Mouse (Mus musculus): ENCODE measurements at regions not wholly inside any gene's neighbourhood (a gene's known extent, or its start where the extent isn't known, plus 50 kb on each side); places are given as distances from the start of the nearest gene placed in this dataset.

DNA sequence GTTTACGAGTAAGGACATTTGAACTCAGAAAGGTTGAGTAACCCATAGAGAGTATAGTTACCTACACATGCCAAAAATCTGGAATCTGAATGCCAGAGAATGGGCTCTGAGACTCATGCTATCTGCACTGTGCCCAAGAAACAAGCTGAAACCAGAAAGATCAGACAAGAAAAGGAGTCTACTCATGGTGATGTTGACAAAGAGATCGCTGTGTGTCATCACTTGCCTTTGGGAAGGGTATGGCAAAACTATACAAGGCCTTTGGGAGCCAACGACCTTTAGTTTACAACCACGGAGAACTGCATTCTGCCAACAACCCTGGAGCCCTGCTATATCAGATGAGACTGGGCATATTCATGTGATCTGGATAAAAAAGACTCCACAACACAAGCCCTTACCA lies 339.3 kb upstream of the Nfe2l3 start:
- no peaks in the 10 kb centered on the region for H3K9me3 ChIP-seq (ENCODE audit: control insufficient read depth, low read length)
- ATAC-seq (ENCODE audit: insufficient read depth, low FRiP score, low TSS enrichment) = no peak
- no peak overlapping the region for H3K4me2 ChIP-seq (ENCODE audit: low read depth)
- no peak for DNase-seq (ENCODE audit: low spot score)
- no peaks in the 10 kb centered on the region for H3K27me3 ChIP-seq (ENCODE audit: control insufficient read depth, insufficient read depth, low read length)
- H3K4me3 ChIP-seq (ENCODE audit: low read depth, low read length) = no peak overlapping the region
- 93% methylated on average over 4 of the region's 4 CpGs for WGBS
- no peaks in the 10 kb centered on the region for H3K36me3 ChIP-seq (ENCODE audit: control insufficient read depth, insufficient read depth, low read length)
- no peak overlapping the region for H3K27ac ChIP-seq (ENCODE audit: low read depth, low read length)
- H3K4me1 ChIP-seq (ENCODE audit: control insufficient read depth, insufficient read depth, low read length) = no peaks in the 10 kb centered on the region
- no peak overlapping the region for H3K9ac ChIP-seq (ENCODE audit: low read length)

DNA sequence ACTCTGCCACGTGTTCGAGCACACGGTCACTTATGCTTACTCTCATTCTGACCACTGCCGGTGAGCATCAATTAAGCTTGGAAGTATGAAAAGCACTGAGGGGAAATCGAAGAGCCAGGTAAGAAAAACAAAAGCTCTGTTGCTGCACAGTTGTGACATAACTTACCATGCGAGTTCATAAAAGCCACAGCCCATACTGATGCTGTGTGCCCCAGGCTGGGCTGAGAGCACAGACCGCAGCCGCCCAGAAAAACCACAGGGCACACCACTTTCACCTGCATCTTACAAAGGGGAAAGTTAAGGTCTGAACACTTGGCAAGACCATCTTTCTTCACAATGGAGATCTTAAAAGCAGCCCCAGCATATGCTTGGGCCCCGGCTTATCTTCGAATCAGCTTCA lies 338.2 kb upstream of the Nfe2l3 start:
- Histone ChIP-seq H3K27me3 (ENCODE audit: control insufficient read depth, insufficient read depth, low read length) (no peaks in the 10 kb centered on the region), H3K9ac (ENCODE audit: low read length) (no peak overlapping the region), H3K36me3 (ENCODE audit: control insufficient read depth, insufficient read depth, low read length) (no peaks in the 10 kb centered on the region), H3K27ac (ENCODE audit: low read depth, low read length) (no peak overlapping the region), H3K4me1 (ENCODE audit: control insufficient read depth, insufficient read depth, low read length) (no peaks in the 10 kb centered on the region), H3K4me3 (ENCODE audit: low read depth, low read length) (no peak overlapping the region), H3K4me2 (ENCODE audit: low read depth) (no peak overlapping the region), H3K9me3 (ENCODE audit: control insufficient read depth, low read length) (no peaks in the 10 kb centered on the region)
- WGBS = 87% methylated on average over 10 of the region's 10 CpGs
- ATAC-seq (ENCODE audit: insufficient read depth, low FRiP score, low TSS enrichment) (no peak), DNase-seq (ENCODE audit: low spot score) (no peak)

DNA sequence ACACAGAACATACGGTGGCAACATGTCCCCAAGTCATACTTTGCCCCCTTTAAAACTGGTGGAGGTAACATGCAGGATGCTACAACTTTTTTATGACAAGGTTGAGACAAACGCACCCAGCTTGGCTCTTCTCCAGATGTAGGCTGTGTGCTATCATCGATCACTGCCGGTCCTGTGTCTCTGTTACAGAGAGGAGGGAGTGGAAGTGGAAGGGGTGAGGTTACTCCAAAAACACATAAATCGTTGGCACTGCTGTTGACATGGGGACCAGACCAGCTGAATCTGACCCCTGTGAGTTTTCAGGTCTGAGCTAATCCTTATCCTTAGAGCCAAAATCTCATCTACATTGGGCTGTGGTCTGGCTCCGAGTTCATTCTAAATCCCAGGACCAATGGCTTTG lies 335.0 kb upstream of the Nfe2l3 start:
- no peak for DNase-seq (ENCODE audit: low spot score)
- ATAC-seq (ENCODE audit: insufficient read depth, low FRiP score, low TSS enrichment) = no peak
- Histone ChIP-seq H3K27ac (ENCODE audit: low read depth, low read length) (no peak overlapping the region), H3K9ac (ENCODE audit: low read length) (no peak overlapping the region), H3K4me3 (ENCODE audit: low read depth, low read length) (no peak overlapping the region), H3K36me3 (ENCODE audit: control insufficient read depth, insufficient read depth, low read length) (no peaks in the 10 kb centered on the region), H3K27me3 (ENCODE audit: control insufficient read depth, insufficient read depth, low read length) (no peaks in the 10 kb centered on the region), H3K4me2 (ENCODE audit: low read depth) (no peak overlapping the region), H3K4me1 (ENCODE audit: control insufficient read depth, insufficient read depth, low read length) (no peaks in the 10 kb centered on the region), H3K9me3 (ENCODE audit: control insufficient read depth, low read length) (no peaks in the 10 kb centered on the region)
- 75% methylated on average over 6 of the region's 6 CpGs for WGBS

DNA sequence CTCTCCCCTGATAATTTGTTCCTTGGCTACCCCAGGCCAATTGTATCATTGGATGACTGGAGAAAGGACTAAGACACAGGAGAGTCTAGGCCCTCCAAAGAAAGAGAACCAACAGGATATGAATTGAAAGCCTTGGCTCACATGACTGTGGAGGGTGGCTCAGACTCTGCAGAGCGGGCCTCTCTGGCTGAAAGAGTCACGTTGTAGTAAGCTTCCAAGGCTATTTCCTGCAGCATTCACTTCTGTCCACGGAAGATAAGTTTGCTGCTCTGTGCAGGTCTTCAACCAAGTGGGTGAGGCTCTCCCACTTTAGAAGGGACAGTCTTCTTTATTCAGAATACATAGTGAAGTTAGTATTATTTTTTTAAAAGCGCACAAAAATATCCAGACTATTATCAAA lies 332.1 kb upstream of the Nfe2l3 start:
- Histone ChIP-seq H3K27ac (ENCODE audit: low read depth, low read length) (no peak overlapping the region), H3K4me3 (ENCODE audit: low read depth, low read length) (no peak overlapping the region), H3K9ac (ENCODE audit: low read length) (no peak overlapping the region), H3K36me3 (ENCODE audit: control insufficient read depth, insufficient read depth, low read length) (no peaks in the 10 kb centered on the region), H3K4me1 (ENCODE audit: control insufficient read depth, insufficient read depth, low read length) (no peaks in the 10 kb centered on the region), H3K27me3 (ENCODE audit: control insufficient read depth, insufficient read depth, low read length) (no peaks in the 10 kb centered on the region), H3K9me3 (ENCODE audit: control insufficient read depth, low read length) (no peaks in the 10 kb centered on the region), H3K4me2 (ENCODE audit: low read depth) (no peak overlapping the region)
- 89% methylated on average over 4 of the region's 4 CpGs for WGBS
- DNase-seq (ENCODE audit: low spot score) (no peak), ATAC-seq (ENCODE audit: insufficient read depth, low FRiP score, low TSS enrichment) (no peak)

DNA sequence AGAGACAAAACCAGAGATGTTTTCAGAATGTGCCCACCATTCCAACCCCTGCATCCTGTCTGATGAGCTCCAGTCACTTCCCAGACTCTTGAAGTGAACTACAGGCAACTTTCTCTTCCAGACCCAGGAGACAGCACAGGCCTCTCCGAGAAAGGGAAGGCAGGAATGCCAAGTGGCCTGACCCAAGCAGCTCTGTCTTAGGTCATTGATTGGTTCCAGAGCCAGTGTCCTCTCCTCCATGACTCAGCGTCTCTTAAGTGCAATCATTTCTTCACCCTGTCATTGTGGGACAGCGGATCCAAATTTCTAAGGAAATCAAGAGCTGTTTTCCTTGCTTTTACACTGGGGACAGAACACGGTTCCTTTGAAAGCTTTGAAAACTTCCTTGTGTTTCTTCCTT lies 329.2 kb upstream of the Nfe2l3 start:
- no peak overlapping the region for H3K9ac ChIP-seq (ENCODE audit: low read length)
- H3K27me3 ChIP-seq (ENCODE audit: control insufficient read depth, insufficient read depth, low read length) = no peaks in the 10 kb centered on the region
- no peak overlapping the region for H3K4me2 ChIP-seq (ENCODE audit: low read depth)
- no peak for DNase-seq (ENCODE audit: low spot score)
- no peaks in the 10 kb centered on the region for H3K36me3 ChIP-seq (ENCODE audit: control insufficient read depth, insufficient read depth, low read length)
- no peaks in the 10 kb centered on the region for H3K9me3 ChIP-seq (ENCODE audit: control insufficient read depth, low read length)
- no peak for ATAC-seq (ENCODE audit: insufficient read depth, low FRiP score, low TSS enrichment)
- no peak overlapping the region for H3K4me3 ChIP-seq (ENCODE audit: low read depth, low read length)
- no peak overlapping the region for H3K27ac ChIP-seq (ENCODE audit: low read depth, low read length)
- H3K4me1 ChIP-seq (ENCODE audit: control insufficient read depth, insufficient read depth, low read length) = no peaks in the 10 kb centered on the region
- 65% methylated on average over 4 of the region's 4 CpGs for WGBS

DNA sequence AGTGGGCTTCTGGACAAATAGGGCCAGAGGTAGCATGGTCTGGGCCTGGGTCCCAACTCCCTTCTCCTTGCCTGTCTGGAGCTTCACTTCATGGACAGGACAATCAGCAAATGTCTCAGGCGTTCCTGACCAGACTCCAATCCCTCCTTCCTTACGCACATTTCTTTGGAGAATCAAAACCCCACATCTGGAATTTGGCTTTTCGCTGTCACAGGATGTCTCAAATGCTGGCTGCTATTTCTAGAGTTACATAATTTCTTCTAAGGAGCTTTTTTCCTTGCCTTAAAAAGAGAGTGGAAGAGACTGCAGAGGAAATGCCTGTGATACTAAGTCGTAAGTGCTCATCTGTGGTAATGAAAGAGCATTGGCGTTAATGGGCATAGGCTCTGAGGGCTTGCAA lies 328.1 kb upstream of the Nfe2l3 start:
- Histone ChIP-seq H3K4me1 (ENCODE audit: control insufficient read depth, insufficient read depth, low read length) (no peaks in the 10 kb centered on the region), H3K27ac (ENCODE audit: low read depth, low read length) (no peak overlapping the region), H3K4me2 (ENCODE audit: low read depth) (no peak overlapping the region), H3K9ac (ENCODE audit: low read length) (no peak overlapping the region), H3K4me3 (ENCODE audit: low read depth, low read length) (no peak overlapping the region), H3K9me3 (ENCODE audit: control insufficient read depth, low read length) (no peaks in the 10 kb centered on the region), H3K36me3 (ENCODE audit: control insufficient read depth, insufficient read depth, low read length) (no peaks in the 10 kb centered on the region), H3K27me3 (ENCODE audit: control insufficient read depth, insufficient read depth, low read length) (no peaks in the 10 kb centered on the region)
- 77% methylated on average over 5 of the region's 5 CpGs for WGBS
- no peak for DNase-seq (ENCODE audit: low spot score)
- ATAC-seq (ENCODE audit: insufficient read depth, low FRiP score, low TSS enrichment) = no peak

DNA sequence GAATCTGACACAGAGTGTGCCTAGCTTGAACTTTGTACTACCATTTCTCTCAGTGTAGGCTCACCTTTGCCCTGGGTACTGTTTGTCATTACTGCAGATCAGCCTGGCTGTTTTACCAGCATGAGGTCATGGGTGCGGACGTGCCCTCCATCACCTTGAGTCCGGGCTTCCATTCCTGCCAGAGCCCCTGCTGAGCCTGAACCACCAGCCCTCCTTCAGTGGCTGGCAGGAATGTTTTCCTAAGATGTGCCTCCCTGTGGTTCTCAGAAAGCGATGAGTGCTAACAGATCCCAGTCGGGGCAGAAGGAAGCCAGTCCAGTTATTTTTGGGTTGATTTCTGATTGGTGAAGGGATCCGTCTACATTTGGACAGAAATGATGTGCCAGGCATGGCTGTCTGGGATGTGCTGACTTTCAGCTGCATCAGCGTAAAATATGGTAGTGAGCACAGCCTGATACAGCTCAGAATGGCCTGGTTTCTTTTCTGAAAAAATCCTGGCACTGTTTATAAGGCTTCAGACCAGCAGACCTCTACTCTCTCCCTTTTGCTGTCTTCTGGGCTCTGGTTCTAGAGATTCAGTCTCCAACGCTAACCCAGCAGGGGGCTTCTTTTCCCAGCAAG lies 324.0 kb upstream of the Nfe2l3 start:
- Histone ChIP-seq H3K9me3 (ENCODE audit: control insufficient read depth, low read length) (no peaks in the 10 kb centered on the region), H3K27ac (ENCODE audit: low read depth, low read length) (no peak overlapping the region), H3K4me3 (ENCODE audit: low read depth, low read length) (no peak overlapping the region), H3K4me2 (ENCODE audit: low read depth) (no peak overlapping the region), H3K9ac (ENCODE audit: low read length) (no peak overlapping the region), H3K4me1 (ENCODE audit: control insufficient read depth, insufficient read depth, low read length) (no peaks in the 10 kb centered on the region), H3K27me3 (ENCODE audit: control insufficient read depth, insufficient read depth, low read length) (no peaks in the 10 kb centered on the region), H3K36me3 (ENCODE audit: control insufficient read depth, insufficient read depth, low read length) (no peaks in the 10 kb centered on the region)
- DNase-seq (ENCODE audit: low spot score) (no peak), ATAC-seq (ENCODE audit: insufficient read depth, low FRiP score, low TSS enrichment) (no peak)
- WGBS = 34% methylated on average over 8 of the region's 8 CpGs

DNA sequence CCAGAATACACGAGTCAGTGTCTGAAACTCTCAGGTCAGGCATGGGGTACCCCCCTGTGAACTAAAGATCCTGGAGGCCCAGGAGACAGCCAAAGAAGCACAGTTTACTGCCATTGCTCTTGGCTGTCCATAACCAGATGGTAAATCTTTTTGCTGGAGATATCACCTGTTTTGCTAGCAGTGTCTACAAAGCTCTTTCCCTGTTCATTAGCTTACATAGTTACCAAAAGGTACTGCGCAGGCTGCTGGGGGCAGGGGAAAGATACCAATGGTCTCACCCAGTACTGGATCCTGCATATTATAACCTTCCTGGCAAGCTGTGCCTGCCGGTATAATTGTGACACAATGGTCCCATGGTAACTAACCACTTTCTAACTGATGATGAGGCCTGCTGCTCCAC lies 321.9 kb upstream of the Nfe2l3 start:
- Histone ChIP-seq H3K4me3 (ENCODE audit: low read depth, low read length) (no peak overlapping the region), H3K36me3 (ENCODE audit: control insufficient read depth, insufficient read depth, low read length) (no peaks in the 10 kb centered on the region), H3K27ac (ENCODE audit: low read depth, low read length) (no peak overlapping the region), H3K4me1 (ENCODE audit: control insufficient read depth, insufficient read depth, low read length) (no peaks in the 10 kb centered on the region), H3K9me3 (ENCODE audit: control insufficient read depth, low read length) (no peaks in the 10 kb centered on the region), H3K4me2 (ENCODE audit: low read depth) (no peak overlapping the region), H3K9ac (ENCODE audit: low read length) (no peak overlapping the region), H3K27me3 (ENCODE audit: control insufficient read depth, insufficient read depth, low read length) (no peaks in the 10 kb centered on the region)
- no peak for ATAC-seq (ENCODE audit: insufficient read depth, low FRiP score, low TSS enrichment)
- 90% methylated on average over 3 of the region's 3 CpGs for WGBS
- no peak for DNase-seq (ENCODE audit: low spot score)

DNA sequence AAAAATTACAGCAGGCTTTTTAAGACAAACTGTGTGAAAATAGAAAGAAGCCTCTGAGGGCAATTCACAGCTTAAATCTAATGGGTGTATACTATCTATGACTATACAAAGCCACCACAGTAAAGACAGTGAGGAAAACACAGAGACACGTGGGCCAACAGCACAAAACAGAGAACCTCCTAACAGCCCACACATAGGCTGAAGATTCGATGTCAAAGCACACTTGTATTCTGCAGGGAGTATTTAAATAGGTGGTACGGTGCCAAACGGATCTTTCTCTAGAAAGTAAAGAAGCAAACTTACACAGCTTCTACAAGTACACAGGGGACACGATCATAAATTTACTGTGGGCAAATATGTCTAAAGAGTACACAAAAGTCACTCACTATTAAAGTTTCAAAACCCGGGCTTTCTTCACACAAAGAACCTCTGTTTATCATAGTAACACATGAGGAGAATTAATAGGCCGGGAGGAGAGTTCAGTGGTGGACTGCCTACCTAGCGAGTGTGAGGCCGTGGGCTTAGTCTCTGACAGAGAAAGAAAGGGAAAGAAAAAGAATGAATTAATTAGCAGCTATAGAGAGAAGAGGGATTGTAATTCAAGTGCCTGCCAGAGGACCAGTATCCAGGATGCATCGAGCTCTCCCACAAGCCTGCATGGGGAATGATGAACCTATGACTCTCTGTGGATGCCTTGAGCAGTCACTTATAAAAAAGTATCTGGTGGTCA lies 317.7 kb upstream of the Nfe2l3 start:
- no peaks in the 10 kb centered on the region for H3K27me3 ChIP-seq (ENCODE audit: control insufficient read depth, insufficient read depth, low read length)
- WGBS = 53% methylated on average over 10 of the region's 10 CpGs
- H3K4me3 ChIP-seq (ENCODE audit: low read depth, low read length) = no peak overlapping the region
- no peak for ATAC-seq (ENCODE audit: insufficient read depth, low FRiP score, low TSS enrichment)
- H3K9me3 ChIP-seq (ENCODE audit: control insufficient read depth, low read length) = no peaks in the 10 kb centered on the region
- no peak overlapping the region for H3K4me2 ChIP-seq (ENCODE audit: low read depth)
- no peak for DNase-seq (ENCODE audit: low spot score)
- H3K9ac ChIP-seq (ENCODE audit: low read length) = no peak overlapping the region
- no peaks in the 10 kb centered on the region for H3K4me1 ChIP-seq (ENCODE audit: control insufficient read depth, insufficient read depth, low read length)
- no peak overlapping the region for H3K27ac ChIP-seq (ENCODE audit: low read depth, low read length)
- H3K36me3 ChIP-seq (ENCODE audit: control insufficient read depth, insufficient read depth, low read length) = no peaks in the 10 kb centered on the region
